20 mouse cellular contexts compared by ENCODE assay signal in genomic region chr3:69792823-69793417, GRCm38 (mm10).
A peak's percentile ranks its signal among the peaks of the same experiment; 100 is the strongest.
DNase-seq lines count a peak whose midpoint lies in the region; ATAC-seq and TF ChIP-seq lines count a peak whose summit lies in the region.
"Had no signal": no experiment of that assay in that cellular context is flagged by ENCODE, and none has a peak within 500 bp of the region (broad histone marks: within the 10 kb centered on the region; RNA-seq: fewer than 3 reads in every experiment).

No protein-coding gene starts in this region.

- no peaks in the 10 kb centered on the region for H3K4me1 ChIP-seq in lung, embryonic 16.5 days (replicated peaks; ENCODE audit: control insufficient read depth, insufficient read depth, low read length)
- H3K4me1 ChIP-seq in stomach, postnatal 0 days (replicated peaks; ENCODE audit: control insufficient read depth, insufficient read depth): no peaks in the 10 kb centered on the region
- H3K4me1 ChIP-seq: embryonic facial prominence, embryonic 12.5 days; heart, embryonic 10.5 days; hindbrain, embryonic 12.5 days had no signal

- TF ChIP-seq EP300 in stomach, postnatal 0 days (optimal IDR thresholded peaks at IDR 0.05): peak; percentile 43

- H3K36me3 ChIP-seq in lung, embryonic 16.5 days (ENCODE audit: control insufficient read depth, insufficient read depth, low read length): no peaks in the 10 kb centered on the region
- H3K36me3 ChIP-seq in stomach, postnatal 0 days (ENCODE audit: control insufficient read depth, insufficient read depth, low read length): no peaks in the 10 kb centered on the region
- H3K36me3 ChIP-seq: embryonic facial prominence, embryonic 12.5 days; heart, embryonic 10.5 days; hindbrain, embryonic 12.5 days had no signal

- no peak overlapping the region for H3K9ac ChIP-seq in lung, embryonic 16.5 days (ENCODE audit: low read length)
- no peak overlapping the region for H3K9ac ChIP-seq in stomach, postnatal 0 days (ENCODE audit: low read length)
- H3K9ac ChIP-seq: embryonic facial prominence, embryonic 12.5 days; hindbrain, embryonic 12.5 days had no signal

- H3K27ac ChIP-seq in lung, embryonic 16.5 days (ENCODE audit: low read length): no peak overlapping the region
- no peak overlapping the region for H3K27ac ChIP-seq in stomach, postnatal 0 days (replicated peaks)
- H3K27ac ChIP-seq: embryonic facial prominence, embryonic 12.5 days; heart, embryonic 10.5 days; hindbrain, embryonic 12.5 days had no signal

- H3K4me2 ChIP-seq in lung, embryonic 16.5 days (ENCODE audit: low read depth, low read length): no peak overlapping the region
- H3K4me2 ChIP-seq in stomach, postnatal 0 days (replicated peaks; ENCODE audit: low read depth): no peak overlapping the region
- H3K4me2 ChIP-seq: embryonic facial prominence, embryonic 12.5 days; hindbrain, embryonic 12.5 days had no signal

- H3K9me3 ChIP-seq in lung, embryonic 16.5 days (ENCODE audit: control insufficient read depth, low read length): no peaks in the 10 kb centered on the region
- H3K9me3 ChIP-seq in stomach, postnatal 0 days (ENCODE audit: control insufficient read depth, low read length): no peaks in the 10 kb centered on the region
- H3K9me3 ChIP-seq: embryonic facial prominence, embryonic 12.5 days; heart, embryonic 10.5 days; hindbrain, embryonic 12.5 days had no signal

- WGBS in lung, embryonic 16.5 days: 48% methylated on average over 3 of the region's 3 CpGs
- WGBS in stomach, postnatal 0 days: 33% methylated on average over 3 of the region's 3 CpGs

- ATAC-seq in lung, embryonic 16.5 days (ENCODE audit: low read depth): peak; percentile 65
- ATAC-seq in stomach, postnatal 0 days (ENCODE audit: low FRiP score, low TSS enrichment): peak; percentile 89
- ATAC-seq: forebrain, embryonic 16.5 days had no signal

- H3K4me3 ChIP-seq in lung, embryonic 16.5 days (ENCODE audit: low read length): no peak overlapping the region
- H3K4me3 ChIP-seq in stomach, postnatal 0 days (ENCODE audit: low read depth, low read length): no peak overlapping the region
- H3K4me3 ChIP-seq: embryonic facial prominence, embryonic 12.5 days; heart, embryonic 10.5 days; hindbrain, embryonic 12.5 days had no signal

- TF ChIP-seq CTCF in stomach, postnatal 0 days (IDR thresholded peaks at IDR 0.05; ENCODE audit: low read depth): no peak

- no peaks in the 10 kb centered on the region for H3K27me3 ChIP-seq in lung, embryonic 16.5 days (ENCODE audit: control insufficient read depth, insufficient read depth, low read depth, low read length)
- no peaks in the 10 kb centered on the region for H3K27me3 ChIP-seq in stomach, postnatal 0 days (ENCODE audit: control insufficient read depth, insufficient read depth, low read length)
- H3K27me3 ChIP-seq: CH12.LX; embryonic facial prominence, embryonic 12.5 days; hindbrain, embryonic 12.5 days had no signal

- no peak for DNase-seq in lung, postnatal 4 days
- DNase-seq in 3T3-L1 (ENCODE audit: low read depth, low spot score): peak; percentile 80
- DNase-seq in lung, postnatal 36 days: peak; percentile 3
- DNase-seq in stomach, postnatal 0 days (ENCODE audit: low spot score): peak; percentile 54
- DNase-seq in right cerebral cortex, postnatal 14 days: no peak
- DNase-seq in adrenal gland, postnatal 10 days: no peak
- DNase-seq: adrenal gland, postnatal 14 days; cerebellum, adult 11-12 months; cerebellum, adult 9-10 months; cerebellum, postnatal 25 days; gastrocnemius, postnatal 10 days; heart, adult 18-20 months; heart, postnatal 10 days; heart, postnatal 4 days had no signal

Comparison
In these comparisons a context has a peak if more than half of its experiments do, and no peak if none do; other contexts are left out.
1. DNase-seq: peak in 3T3-L1 (single experiment), lung, postnatal 36 days (single experiment) and stomach, postnatal 0 days (single experiment); none in lung, postnatal 4 days (0 of 2), right cerebral cortex, postnatal 14 days (single experiment) and adrenal gland, postnatal 10 days (single experiment).